Mouse (Mus musculus): ENCODE data around the gene Prkce. TPM values are rescaled to one million over a fixed set of nuclear protein-coding genes. Genes with fewer than 3 reads are reported as not detected.
A peak's percentile ranks its signal among the peaks of the same experiment; 100 is the strongest.

Gene Prkce
- polyA plus RNA-seq, 1 experiment from 2014 or later = 7.4 TPM

DNA sequence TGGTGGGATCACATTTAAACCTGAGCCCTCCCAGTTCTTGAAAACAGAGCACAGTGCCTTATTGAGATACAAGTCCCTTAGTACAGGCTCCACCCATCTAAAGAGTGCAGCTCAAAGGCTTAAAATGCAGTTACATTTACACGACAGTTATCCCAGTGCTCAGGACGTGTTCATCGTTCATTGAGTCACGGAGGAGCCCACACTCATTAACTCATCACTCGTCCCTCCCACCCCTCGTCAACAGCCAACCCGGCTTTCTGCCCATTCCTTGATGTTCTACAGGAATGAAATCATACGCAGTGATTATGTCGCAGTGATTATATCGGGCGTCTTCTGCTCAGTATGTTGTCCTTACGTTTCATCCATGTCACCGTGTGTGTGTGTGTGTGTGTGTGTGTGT lies 102.9 kb downstream of the Prkce start:
- ATAC-seq (ENCODE audit: low FRiP score) = no peak

DNA sequence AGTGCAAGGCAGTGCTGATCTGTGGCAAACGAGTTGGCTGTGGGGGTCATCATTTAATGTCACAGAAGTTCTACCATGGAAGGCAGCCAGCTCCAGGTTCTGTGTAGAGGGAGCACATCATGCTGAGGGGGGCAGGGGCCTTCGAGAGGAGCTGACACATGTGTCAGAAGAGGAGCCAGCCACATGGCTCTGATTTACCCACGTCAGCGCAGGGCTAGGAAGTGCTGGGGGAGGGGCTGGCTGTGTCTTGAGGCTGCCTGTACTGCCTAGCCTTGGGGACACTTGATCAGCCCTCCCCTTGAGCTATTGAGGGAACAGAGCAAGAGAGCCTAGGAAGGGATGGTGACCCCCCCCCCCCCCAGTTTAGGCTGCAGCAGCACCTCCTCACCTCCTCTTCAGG lies 103.7 kb downstream of the Prkce start:
- Histone ChIP-seq H3K9me3 (ENCODE audit: control insufficient read depth, low read length) (no peaks in the 10 kb centered on the region), H3K36me3 (ENCODE audit: control insufficient read depth, insufficient read depth, low read length) (no peaks in the 10 kb centered on the region), H3K9ac (ENCODE audit: low read depth, low read length) (no peak overlapping the region), H3K27ac (ENCODE audit: low read depth, low read length) (no peak overlapping the region), H3K4me3 (ENCODE audit: low read depth, low read length) (no peak overlapping the region), H3K27me3 (ENCODE audit: control insufficient read depth, insufficient read depth, low read length) (no peaks in the 10 kb centered on the region), H3K4me2 (replicated peaks; ENCODE audit: low read depth, low read length) (no peak overlapping the region), H3K4me1 (replicated peaks; ENCODE audit: control insufficient read depth, insufficient read depth, low read length) (no peaks in the 10 kb centered on the region)
- 35% methylated on average over 4 of the region's 4 CpGs for WGBS
- ATAC-seq (ENCODE audit: low FRiP score) (no peak), DNase-seq (ENCODE audit: low spot score) (peak; percentile 35)

More for the DNA sequence above, 102.9 kb downstream of the Prkce start:
- WGBS = 93% methylated on average over 13 of the region's 13 CpGs
- Histone ChIP-seq H3K4me3 (ENCODE audit: low read depth, low read length) (no peak overlapping the region), H3K4me2 (replicated peaks; ENCODE audit: low read depth, low read length) (no peak overlapping the region), H3K36me3 (ENCODE audit: control insufficient read depth, insufficient read depth, low read length) (no peaks in the 10 kb centered on the region), H3K27ac (ENCODE audit: low read depth, low read length) (no peak overlapping the region), H3K9me3 (ENCODE audit: control insufficient read depth, low read length) (no peaks in the 10 kb centered on the region), H3K9ac (ENCODE audit: low read depth, low read length) (no peak overlapping the region), H3K4me1 (replicated peaks; ENCODE audit: control insufficient read depth, insufficient read depth, low read length) (no peaks in the 10 kb centered on the region), H3K27me3 (ENCODE audit: control insufficient read depth, insufficient read depth, low read length) (no peaks in the 10 kb centered on the region)
- DNase-seq (ENCODE audit: low spot score) = no peak

DNA sequence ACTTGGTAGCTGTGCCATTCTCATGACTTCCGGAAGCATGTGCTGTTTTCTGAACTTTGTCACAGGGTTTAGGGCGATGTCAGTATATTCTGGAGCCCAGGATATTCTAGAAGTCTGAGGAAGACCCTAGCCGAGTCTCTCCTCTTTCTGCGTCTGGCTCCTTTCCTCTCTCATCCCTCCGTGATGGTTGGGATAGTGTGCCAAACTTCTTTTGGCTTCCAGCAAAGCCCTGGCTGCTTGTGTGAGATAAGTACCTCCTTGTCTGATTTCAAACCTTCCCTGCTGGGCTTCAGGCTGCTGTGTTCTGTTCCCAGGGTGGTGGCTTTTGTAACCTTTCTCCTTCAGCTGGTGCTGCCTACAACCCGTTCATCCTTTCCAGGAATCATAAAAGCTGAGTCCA lies 105.4 kb downstream of the Prkce start:
- ATAC-seq (ENCODE audit: low FRiP score) = no peak
- WGBS = 78% methylated on average over 6 of the region's 6 CpGs
- H3K27me3 ChIP-seq (ENCODE audit: control insufficient read depth, insufficient read depth, low read length) = no peaks in the 10 kb centered on the region

DNA sequence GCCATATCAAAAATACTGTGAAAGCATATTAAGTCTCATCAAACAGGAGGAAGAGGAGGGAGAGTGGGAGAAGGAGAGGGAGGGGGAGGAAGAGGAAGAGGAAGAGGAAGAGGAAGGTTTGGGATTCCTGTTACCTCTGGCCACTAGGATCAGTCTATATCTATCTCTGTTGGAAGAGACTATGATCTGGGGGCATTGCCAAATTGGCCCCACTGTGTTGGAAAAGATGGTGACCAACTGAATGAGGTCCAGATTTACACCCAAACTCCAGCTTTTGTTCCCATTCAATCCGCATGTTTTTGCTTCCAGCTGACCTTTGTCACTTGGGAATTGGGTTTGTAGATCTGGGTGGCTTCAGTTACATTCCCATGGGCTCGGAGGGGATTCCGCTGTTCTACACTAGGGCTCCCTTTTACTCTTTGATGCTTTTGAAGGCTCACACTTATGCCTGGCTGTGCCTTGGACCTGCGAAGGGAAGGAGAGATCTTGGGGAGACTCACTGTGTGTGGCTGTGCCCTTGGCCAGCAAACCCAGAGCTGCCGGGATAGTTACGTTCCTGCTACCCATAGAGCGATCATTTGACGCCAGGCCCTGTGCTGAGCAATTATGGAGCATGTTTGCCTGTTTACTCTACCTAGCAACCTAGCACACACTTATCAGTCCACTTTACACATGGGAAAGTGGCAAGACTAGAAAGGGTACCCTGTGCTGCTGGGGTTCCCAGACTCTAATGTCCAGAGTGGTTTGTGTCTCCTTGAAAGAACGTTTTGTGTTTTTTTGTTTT lies 106.2 kb downstream of the Prkce start:
- WGBS = 86% methylated on average over 9 of the region's 9 CpGs
- no peak overlapping the region for H3K4me2 ChIP-seq (replicated peaks; ENCODE audit: low read depth, low read length)
- ATAC-seq (ENCODE audit: low FRiP score) = no peak
- no peak for DNase-seq (ENCODE audit: low spot score)
- H3K9ac ChIP-seq (ENCODE audit: low read depth, low read length) = no peak overlapping the region
- H3K27me3 ChIP-seq (ENCODE audit: control insufficient read depth, insufficient read depth, low read length) = no peaks in the 10 kb centered on the region
- H3K9me3 ChIP-seq (ENCODE audit: control insufficient read depth, low read length) = no peaks in the 10 kb centered on the region
- H3K4me1 ChIP-seq (replicated peaks; ENCODE audit: control insufficient read depth, insufficient read depth, low read length) = no peaks in the 10 kb centered on the region
- H3K36me3 ChIP-seq (ENCODE audit: control insufficient read depth, insufficient read depth, low read length) = no peaks in the 10 kb centered on the region
- no peak overlapping the region for H3K4me3 ChIP-seq (ENCODE audit: low read depth, low read length)
- no peak overlapping the region for H3K27ac ChIP-seq (ENCODE audit: low read depth, low read length)

More for the DNA sequence above, 105.4 kb downstream of the Prkce start:
- Histone ChIP-seq H3K9ac (ENCODE audit: low read depth, low read length) (no peak overlapping the region), H3K36me3 (ENCODE audit: control insufficient read depth, insufficient read depth, low read length) (no peaks in the 10 kb centered on the region), H3K4me1 (replicated peaks; ENCODE audit: control insufficient read depth, insufficient read depth, low read length) (no peaks in the 10 kb centered on the region), H3K9me3 (ENCODE audit: control insufficient read depth, low read length) (no peaks in the 10 kb centered on the region), H3K27ac (ENCODE audit: low read depth, low read length) (no peak overlapping the region), H3K4me2 (replicated peaks; ENCODE audit: low read depth, low read length) (no peak overlapping the region), H3K4me3 (ENCODE audit: low read depth, low read length) (no peak overlapping the region)
- no peak for DNase-seq (ENCODE audit: low spot score)

DNA sequence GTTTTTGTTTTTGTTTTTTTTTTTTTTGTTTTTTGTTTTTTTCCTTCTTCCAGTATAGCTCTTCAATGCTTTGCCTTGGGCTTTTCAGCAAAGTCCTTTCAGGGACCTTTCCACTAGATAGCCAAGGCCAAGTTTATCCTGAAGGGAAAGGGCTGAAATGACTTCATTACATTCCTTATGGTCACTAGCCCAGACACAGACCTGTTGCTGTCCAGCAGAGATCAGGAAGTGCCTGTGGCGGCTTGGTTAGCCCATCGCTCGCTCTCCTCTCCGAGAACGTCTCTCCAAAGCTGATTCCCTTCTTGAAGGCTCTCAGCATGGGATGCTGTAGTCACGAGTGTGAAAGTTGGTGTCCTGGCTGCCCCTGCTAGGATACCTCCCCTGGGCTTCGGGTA lies 106.8 kb downstream of the Prkce start:
- no peak for DNase-seq (ENCODE audit: low spot score)
- 64% methylated on average over 7 of the region's 7 CpGs for WGBS
- H3K9ac ChIP-seq (ENCODE audit: low read depth, low read length) = no peak overlapping the region
- H3K27ac ChIP-seq (ENCODE audit: low read depth, low read length) = no peak overlapping the region
- H3K4me1 ChIP-seq (replicated peaks; ENCODE audit: control insufficient read depth, insufficient read depth, low read length) = no peaks in the 10 kb centered on the region
- no peak for ATAC-seq (ENCODE audit: low FRiP score)
- H3K36me3 ChIP-seq (ENCODE audit: control insufficient read depth, insufficient read depth, low read length) = no peaks in the 10 kb centered on the region
- H3K27me3 ChIP-seq (ENCODE audit: control insufficient read depth, insufficient read depth, low read length) = no peaks in the 10 kb centered on the region
- H3K4me3 ChIP-seq (ENCODE audit: low read depth, low read length) = no peak overlapping the region
- H3K9me3 ChIP-seq (ENCODE audit: control insufficient read depth, low read length) = no peaks in the 10 kb centered on the region
- H3K4me2 ChIP-seq (replicated peaks; ENCODE audit: low read depth, low read length) = no peak overlapping the region

DNA sequence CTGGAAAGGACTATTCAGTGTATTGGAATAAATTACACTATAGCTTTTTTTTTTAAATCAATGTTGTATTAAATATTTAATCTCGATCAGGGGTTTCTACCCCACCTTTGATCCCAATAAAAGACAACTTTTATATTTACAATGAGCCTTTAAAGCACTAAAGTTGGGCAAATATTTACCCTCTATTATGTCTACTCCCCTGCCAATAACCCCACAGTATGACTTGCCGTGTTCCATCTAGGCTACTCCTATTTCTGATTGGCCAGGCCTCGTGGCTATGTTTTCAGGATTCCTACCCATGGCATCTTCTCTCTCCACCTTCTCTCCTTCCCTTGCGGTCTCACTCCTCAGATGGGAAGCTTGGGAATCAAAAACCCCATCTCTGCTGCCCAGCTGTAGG lies 108.8 kb downstream of the Prkce start:
- DNase-seq (ENCODE audit: low spot score) = no peak
- no peak for ATAC-seq (ENCODE audit: low FRiP score)
- Histone ChIP-seq H3K27ac (ENCODE audit: low read depth, low read length) (no peak overlapping the region), H3K4me3 (ENCODE audit: low read depth, low read length) (no peak overlapping the region), H3K9me3 (ENCODE audit: control insufficient read depth, low read length) (no peaks in the 10 kb centered on the region), H3K4me1 (replicated peaks; ENCODE audit: control insufficient read depth, insufficient read depth, low read length) (no peaks in the 10 kb centered on the region), H3K36me3 (ENCODE audit: control insufficient read depth, insufficient read depth, low read length) (no peaks in the 10 kb centered on the region), H3K27me3 (ENCODE audit: control insufficient read depth, insufficient read depth, low read length) (no peaks in the 10 kb centered on the region), H3K9ac (ENCODE audit: low read depth, low read length) (no peak overlapping the region), H3K4me2 (replicated peaks; ENCODE audit: low read depth, low read length) (no peak overlapping the region)
- WGBS = 96% methylated on average over 4 of the region's 4 CpGs

DNA sequence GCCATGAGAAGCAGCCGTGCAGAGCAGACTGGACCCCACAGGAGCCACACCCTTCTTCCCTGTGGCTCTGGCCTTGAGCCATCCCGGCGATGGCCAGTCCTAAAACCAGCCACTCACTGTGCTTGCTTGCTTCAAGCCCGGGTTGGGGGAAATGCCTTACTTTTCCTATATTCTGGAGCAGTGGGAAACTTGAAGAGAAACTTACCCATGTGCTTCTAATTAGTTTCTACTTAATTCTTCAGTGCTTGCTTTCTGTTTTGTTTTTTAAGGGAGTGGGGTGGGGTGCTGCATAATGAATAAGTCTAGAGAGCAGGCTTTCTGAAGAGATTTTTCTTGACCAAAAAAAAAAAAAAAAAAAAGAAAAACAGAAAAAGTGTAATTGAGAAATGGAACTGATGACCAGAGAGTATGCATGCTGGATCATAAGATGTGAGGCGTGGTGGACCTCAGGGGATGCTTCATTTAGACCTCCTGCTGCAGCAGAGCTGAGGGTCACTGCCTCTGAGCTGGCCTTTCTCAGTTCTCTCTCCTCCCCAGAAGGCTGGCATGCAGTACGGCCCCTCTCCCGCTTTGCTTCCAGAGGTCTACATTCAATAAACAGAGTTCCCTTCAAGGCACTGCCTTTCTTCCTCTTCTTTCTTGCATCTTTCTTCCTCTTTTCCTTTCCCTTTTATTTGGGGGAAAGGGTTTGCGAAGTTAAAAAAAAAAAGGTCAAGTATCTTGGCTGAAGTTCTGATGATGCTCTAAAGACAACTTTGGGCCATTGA lies 109.6 kb downstream of the Prkce start:
- no peaks in the 10 kb centered on the region for H3K9me3 ChIP-seq (ENCODE audit: control insufficient read depth, low read length)
- no peak for DNase-seq (ENCODE audit: low spot score)

DNA sequence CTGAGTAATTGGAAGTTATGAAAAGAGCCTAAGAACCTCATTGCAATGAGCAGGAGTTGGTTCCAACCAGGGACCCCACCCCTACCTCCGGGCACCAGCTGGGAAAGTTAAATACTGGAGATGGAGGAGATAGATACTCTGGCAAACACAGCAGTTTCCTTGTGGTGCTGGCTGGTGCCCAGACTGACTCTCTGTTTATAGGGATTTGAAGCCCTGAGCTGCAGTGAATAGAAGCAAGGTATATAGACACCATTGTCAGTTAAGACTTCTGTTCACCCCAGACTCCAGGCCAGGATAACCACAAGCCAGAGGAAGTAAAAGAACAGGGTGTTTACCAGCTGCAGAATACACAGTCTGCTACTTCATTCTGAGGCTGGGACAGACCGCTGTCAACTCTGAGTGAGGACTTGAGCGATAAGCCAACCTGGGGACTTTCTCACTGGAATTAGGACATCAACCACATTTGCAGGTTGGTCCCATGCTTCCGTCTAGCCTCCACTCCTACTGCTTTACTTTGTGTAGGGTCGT lies 110.5 kb downstream of the Prkce start:
- Histone ChIP-seq H3K9ac (ENCODE audit: low read depth, low read length) (no peak overlapping the region), H3K36me3 (ENCODE audit: control insufficient read depth, insufficient read depth, low read length) (no peaks in the 10 kb centered on the region), H3K4me1 (replicated peaks; ENCODE audit: control insufficient read depth, insufficient read depth, low read length) (no peaks in the 10 kb centered on the region), H3K27me3 (ENCODE audit: control insufficient read depth, insufficient read depth, low read length) (no peaks in the 10 kb centered on the region), H3K4me2 (replicated peaks; ENCODE audit: low read depth, low read length) (no peak overlapping the region), H3K27ac (ENCODE audit: low read depth, low read length) (no peak overlapping the region), H3K9me3 (ENCODE audit: control insufficient read depth, low read length) (no peaks in the 10 kb centered on the region), H3K4me3 (ENCODE audit: low read depth, low read length) (no peak overlapping the region)
- ATAC-seq (ENCODE audit: low FRiP score) = no peak
- WGBS = 90% methylated on average over 5 of the region's 5 CpGs
- no peak for DNase-seq (ENCODE audit: low spot score)

More for the DNA sequence above, 109.6 kb downstream of the Prkce start:
- no peak overlapping the region for H3K9ac ChIP-seq (ENCODE audit: low read depth, low read length)
- H3K4me3 ChIP-seq (ENCODE audit: low read depth, low read length) = no peak overlapping the region
- H3K27me3 ChIP-seq (ENCODE audit: control insufficient read depth, insufficient read depth, low read length) = no peaks in the 10 kb centered on the region
- H3K4me2 ChIP-seq (replicated peaks; ENCODE audit: low read depth, low read length) = no peak overlapping the region
- WGBS = 72% methylated on average over 8 of the region's 8 CpGs
- no peak overlapping the region for H3K27ac ChIP-seq (ENCODE audit: low read depth, low read length)
- no peaks in the 10 kb centered on the region for H3K4me1 ChIP-seq (replicated peaks; ENCODE audit: control insufficient read depth, insufficient read depth, low read length)
- H3K36me3 ChIP-seq (ENCODE audit: control insufficient read depth, insufficient read depth, low read length) = no peaks in the 10 kb centered on the region
- no peak for ATAC-seq (ENCODE audit: low FRiP score)

All from hindbrain, embryonic 11.5 days (tissue).